Mouse (Mus musculus) bone marrow macrophage, adult 2 months (primary cell): ENCODE results near the gene Alk.

Source experiments
- CTCF ChIP-seq: IDR thresholded peaks from 2 replicates; pipeline ENCODE4 v1.5.1; 2012; ENCODE audit warnings: low read depth, mild to moderate bottlenecking, low read length, moderate library complexity
- POLR2A ChIP-seq: IDR thresholded peaks from 2 replicates; pipeline ENCODE4 v1.6.1; 2012; ENCODE audit warnings: mild to moderate bottlenecking, low read depth, low read length, borderline replicate concordance

DNA sequence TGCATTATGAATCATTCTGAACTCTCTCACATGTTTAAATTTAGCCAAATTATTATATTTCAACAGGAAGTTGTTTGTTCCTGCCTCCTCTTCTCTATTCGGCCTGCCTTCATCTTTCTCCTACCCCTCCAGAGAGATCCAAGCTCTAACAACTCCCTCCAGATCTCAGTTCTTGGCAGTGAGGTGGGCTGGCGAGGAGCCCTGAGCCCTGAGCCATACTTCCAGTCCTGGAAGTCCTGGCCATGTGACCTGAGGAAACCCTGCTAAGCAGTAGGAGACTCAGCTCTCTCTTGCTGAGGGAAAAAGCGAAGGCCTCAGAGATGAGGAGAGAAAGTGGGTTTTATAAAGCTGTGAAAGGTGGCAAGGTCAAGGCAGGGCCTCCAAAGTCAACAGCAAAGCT lies 689.9 kb downstream of the Alk start:
- TF ChIP-seq CTCF = no peak
- no peak for TF ChIP-seq POLR2A
